Mouse (Mus musculus) bone marrow, adult 2 months (tissue): ENCODE measurements around the gene Krt8. TPM values are rescaled to one million over a fixed set of nuclear protein-coding genes. Genes with fewer than 3 reads are reported as not detected.

ENCODE experiments used
- H3K27ac ChIP-seq: fragments of 200-500 bp; 2 replicates; pipeline ENCODE4 v1.5.1; 2012; ENCODE audit warnings: low read depth, mild to moderate bottlenecking, control low read depth, inconsistent platforms, low read length; ENCODE audit not compliant: control insufficient read depth, poor library complexity, insufficient read depth
- H3K4me1 ChIP-seq: fragments of 200-500 bp; 2 replicates; pipeline ENCODE4 v1.6.1; 2011; ENCODE audit warnings: low read length; ENCODE audit not compliant: control insufficient read depth, insufficient read depth
- H3K4me3 ChIP-seq: fragments of 200-500 bp; replicated peaks from 2 replicates; pipeline ENCODE3; 2011; ENCODE audit warnings: mild to moderate bottlenecking, low read depth, low read length, control low read depth; ENCODE audit not compliant: control insufficient read depth
- CTCF ChIP-seq: fragments of 200-500 bp; IDR thresholded peaks from 2 replicates; pipeline ENCODE4 v1.5.1; 2011; ENCODE audit warnings: low read length, control low read depth; ENCODE audit not compliant: control insufficient read depth, insufficient read depth
- POLR2A ChIP-seq: fragments of 200-500 bp; IDR thresholded peaks from 2 replicates; pipeline ENCODE4 v1.6.1; 2011; ENCODE audit warnings: low read depth, mild to moderate bottlenecking, control low read depth, low read length, borderline replicate concordance; ENCODE audit not compliant: control insufficient read depth
- WGBS: fragments of 180-500 bp; shearing (Covaris S2); methylation state at CpG from one replicate; pipeline ENCODE4 v1.1.7; 2018; 5-methylcytosine and 5-hydroxymethylcytosine counted together
- polyA plus RNA-seq: library from polyadenylated mRNA; stranded (reverse); fragments of >200 nt; gene quantifications from 2 replicates; pipeline ENCODE4 v1.2.4, GENCODE M21; 2011; ENCODE audit warnings: low replicate concordance; ENCODE audit not compliant: missing spikeins, insufficient read depth, insufficient read length

The Krt8 gene
- 1.0 TPM in 1 of 2 replicates, not detected in the other for polyA plus RNA-seq

GRCm38 (mm10) chr15:102004189-102004588, at the start of gene Krt8:
Gene Krt8, minus strand, starts transcription at chr15:102004482.
- Histone ChIP-seq H3K4me1 (no peaks in the 10 kb centered on the region), H3K27ac (no peak within 1 kb of the TSS), H3K4me3 (no peak within 1 kb of the TSS)
- 71% methylated on average over 11 of the region's 11 CpGs for WGBS
- TF ChIP-seq CTCF (no peak), POLR2A (no peak)

- no peak overlapping the region for H3K4me3 ChIP-seq
- no peak for TF ChIP-seq CTCF
- no peak for TF ChIP-seq POLR2A
- H3K27ac ChIP-seq = no peak overlapping the region
- H3K4me1 ChIP-seq = no peaks in the 10 kb centered on the region
- WGBS = 3% methylated on average over 33 of the region's 33 CpGs
These were observed 47.8 kb upstream of the Krt8 start for GRCm38 (mm10) chr15:102051920-102052683.

GRCm38 (mm10) chr15:102049871-102050270, 45.6 kb upstream of the Krt8 start:
- H3K4me1 ChIP-seq = no peaks in the 10 kb centered on the region
- H3K4me3 ChIP-seq = no peak overlapping the region
- H3K27ac ChIP-seq = no peak overlapping the region
- TF ChIP-seq CTCF (no peak), POLR2A (no peak)

- Histone ChIP-seq H3K4me3 (no peak overlapping the region), H3K4me1 (no peaks in the 10 kb centered on the region), H3K27ac (no peak overlapping the region)
- 85% methylated on average over 6 of the region's 6 CpGs for whole genome bisulfite sequencing
- TF ChIP-seq CTCF (no peak), POLR2A (no peak)
These were observed 43.7 kb upstream of the Krt8 start for GRCm38 (mm10) chr15:102048006-102048405.

- no peak overlapping the region for H3K4me3 ChIP-seq
- no peaks in the 10 kb centered on the region for H3K4me1 ChIP-seq
- no peak overlapping the region for H3K27ac ChIP-seq
- WGBS = 67% methylated on average over 10 of the region's 10 CpGs
- TF ChIP-seq CTCF (no peak), POLR2A (no peak)
These were observed 41.4 kb upstream of the Krt8 start for GRCm38 (mm10) chr15:102045691-102046090.

GRCm38 (mm10) chr15:102044745-102045144, 40.5 kb upstream of the Krt8 start:
- Histone ChIP-seq H3K4me1 (no peaks in the 10 kb centered on the region), H3K27ac (no peak overlapping the region), H3K4me3 (no peak overlapping the region)
- TF ChIP-seq CTCF = no peak
- no peak for TF ChIP-seq POLR2A
- WGBS = 80% methylated on average over 3 of the region's 3 CpGs

GRCm38 (mm10) chr15:102041951-102042350, 37.7 kb upstream of the Krt8 start:
- WGBS = 42% methylated on average over 7 of the region's 7 CpGs
- no peaks in the 10 kb centered on the region for H3K4me1 ChIP-seq
- H3K27ac ChIP-seq = no peak overlapping the region
- TF ChIP-seq POLR2A (no peak), CTCF (no peak)
- no peak overlapping the region for H3K4me3 ChIP-seq

GRCm38 (mm10) chr15:102040277-102040676, 36.0 kb upstream of the Krt8 start:
- H3K4me1 ChIP-seq = no peaks in the 10 kb centered on the region
- TF ChIP-seq POLR2A (no peak), CTCF (no peak)
- H3K4me3 ChIP-seq = no peak overlapping the region
- WGBS = 80% methylated on average over 4 of the region's 4 CpGs
- no peak overlapping the region for H3K27ac ChIP-seq
